Mouse (Mus musculus) retina, embryonic 14.5 days (tissue): ENCODE results near the gene Fam217b.
A peak's percentile ranks its signal among the peaks of the same experiment; 100 is the strongest.

Source experiments
- DNase-seq: peaks from one replicate; pipeline ENCODE4 v3.0.0-alpha.2; 2015; ENCODE audit warnings: low spot score

The Fam217b gene

DNA sequence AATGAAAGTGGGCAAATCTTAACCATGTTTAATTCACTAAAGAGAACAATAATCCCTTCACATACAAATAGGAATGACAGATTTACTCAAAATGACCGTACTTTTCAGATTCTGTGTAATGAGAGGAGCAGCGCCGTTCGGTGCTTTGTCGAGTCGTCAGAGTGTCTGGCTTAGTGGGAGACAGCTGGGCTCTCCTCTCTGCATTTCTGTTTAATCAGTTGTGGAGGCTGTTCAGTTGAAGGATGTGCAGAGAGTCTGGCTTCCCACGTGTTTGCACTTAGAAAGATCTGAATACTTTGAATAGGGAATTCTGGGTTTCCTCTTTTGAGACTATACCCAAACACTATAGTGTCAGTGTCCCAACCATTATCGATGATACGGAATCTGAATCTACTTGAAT lies 23.0 kb downstream of the Fam217b start:
- DNase-seq = no peak

DNA sequence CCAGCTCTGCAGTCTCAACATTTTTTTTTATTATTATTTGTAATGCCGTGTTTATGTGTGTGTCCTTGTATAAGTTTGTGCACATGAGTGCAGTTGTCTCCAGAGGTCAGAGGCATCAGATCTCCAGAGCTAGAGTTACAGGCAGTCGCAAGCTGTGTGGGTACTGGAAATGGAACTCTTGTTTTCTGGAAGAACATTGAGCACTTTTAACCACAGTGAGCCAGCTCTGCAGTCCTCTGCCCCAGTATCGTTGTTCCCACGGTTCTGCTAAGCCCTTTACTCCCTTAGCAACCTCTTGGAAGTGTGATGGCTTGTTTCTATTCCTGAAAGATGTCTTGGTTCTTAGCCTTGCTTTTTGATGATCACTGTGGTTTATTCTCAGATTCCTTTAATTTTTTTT lies 35.1 kb downstream of the Fam217b start:
- no peak for DNase-seq

DNA sequence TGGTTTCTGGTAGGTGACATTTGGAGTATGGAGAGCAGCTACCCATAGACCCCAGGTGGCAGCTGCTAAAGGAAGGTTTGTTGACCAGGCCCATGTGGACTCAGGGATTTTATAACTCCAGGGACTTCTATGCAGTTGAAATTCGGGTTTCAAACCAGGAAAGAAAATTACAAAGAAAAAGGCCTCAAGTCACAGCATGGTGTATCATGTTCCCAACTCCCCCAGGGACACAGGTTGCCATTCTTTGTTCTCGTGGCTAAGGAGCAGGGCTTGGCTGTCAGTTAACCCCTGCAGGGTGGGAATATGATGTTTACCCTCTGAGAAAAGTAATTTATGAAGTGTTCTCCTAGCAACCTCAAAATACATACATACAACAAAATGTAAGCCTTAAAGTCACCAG lies 35.9 kb downstream of the Fam217b start:
- no peak for DNase-seq

DNA sequence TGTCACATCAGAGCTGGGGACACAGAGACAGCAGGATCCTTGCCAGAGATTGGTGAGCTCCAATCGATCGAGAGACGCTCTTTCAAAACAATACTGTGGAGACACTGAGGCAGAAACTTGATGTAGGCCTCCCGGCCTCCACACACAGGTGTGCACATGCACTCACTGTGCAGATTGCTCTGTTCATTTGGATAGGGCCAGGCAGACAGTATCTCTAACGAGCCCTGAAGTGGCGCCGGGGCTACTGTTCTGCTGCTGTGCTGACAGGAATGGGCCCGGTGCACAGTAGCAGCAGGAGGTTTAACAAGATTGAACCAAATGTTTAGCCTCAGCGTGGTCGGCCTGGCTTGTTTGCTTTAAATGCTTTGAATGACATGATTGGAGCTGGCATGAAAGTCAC lies 36.6 kb downstream of the Fam217b start:
- no peak for DNase-seq

DNA sequence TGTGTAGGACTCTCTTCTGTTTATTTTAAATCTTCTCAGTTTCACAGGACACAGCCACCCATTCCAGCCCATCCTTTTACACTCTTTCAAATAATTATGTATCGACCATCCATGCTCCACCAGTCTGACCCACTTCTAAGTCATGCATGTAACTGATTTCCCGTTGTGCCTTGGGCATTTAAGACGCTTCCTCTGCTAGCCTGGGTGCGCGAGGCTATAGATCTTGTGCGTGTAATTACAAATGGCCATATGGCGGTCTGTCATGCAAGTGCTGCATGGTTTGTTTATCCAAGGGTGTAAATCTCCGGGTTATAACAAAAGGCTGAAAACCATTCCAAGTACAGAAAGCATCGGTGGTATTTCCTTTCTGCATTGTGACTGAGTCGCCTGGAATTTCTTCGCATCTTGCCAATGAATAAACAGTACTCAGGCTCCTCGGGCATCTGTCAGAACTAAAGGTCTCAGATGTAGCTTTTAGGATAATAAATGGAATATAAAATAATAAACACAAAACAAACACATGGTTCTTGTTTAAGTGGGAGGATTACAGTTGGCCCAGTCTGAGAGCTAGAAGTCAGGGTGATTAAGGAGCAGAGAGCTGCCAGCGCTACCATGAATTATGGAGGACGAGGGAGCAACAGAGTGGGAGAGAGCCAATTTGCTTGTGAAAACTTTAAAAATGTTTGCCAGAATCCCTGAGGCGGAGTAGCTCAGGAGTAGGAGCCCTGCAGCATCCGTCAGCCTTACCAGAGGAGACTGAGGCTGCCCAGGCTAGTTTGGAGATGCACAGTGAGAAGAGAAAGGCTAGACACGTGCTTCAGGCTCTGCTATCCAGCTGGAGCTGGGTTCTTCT lies 40.6 kb downstream of the Fam217b start:
- DNase-seq = peak; percentile 55

DNA sequence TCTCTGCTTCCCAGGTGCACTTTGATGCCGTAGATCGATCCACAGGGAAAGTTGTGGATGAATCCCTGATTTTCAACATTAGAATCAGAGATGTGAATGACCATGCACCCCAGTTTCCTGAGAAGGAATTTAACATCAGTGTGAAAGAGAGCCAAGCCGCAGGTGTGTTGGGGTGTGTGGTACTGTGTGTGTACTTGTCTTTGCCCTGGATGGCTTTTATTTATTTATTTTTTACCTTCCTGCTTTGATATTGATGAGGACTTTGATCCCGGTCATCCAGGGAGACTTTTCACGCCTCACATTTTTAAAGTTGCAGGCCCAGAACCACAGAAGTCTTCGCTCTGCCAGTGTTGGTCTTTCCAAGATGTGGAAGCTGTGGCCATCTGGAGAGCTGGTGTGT lies 43.1 kb downstream of the Fam217b start:
- DNase-seq = no peak

DNA sequence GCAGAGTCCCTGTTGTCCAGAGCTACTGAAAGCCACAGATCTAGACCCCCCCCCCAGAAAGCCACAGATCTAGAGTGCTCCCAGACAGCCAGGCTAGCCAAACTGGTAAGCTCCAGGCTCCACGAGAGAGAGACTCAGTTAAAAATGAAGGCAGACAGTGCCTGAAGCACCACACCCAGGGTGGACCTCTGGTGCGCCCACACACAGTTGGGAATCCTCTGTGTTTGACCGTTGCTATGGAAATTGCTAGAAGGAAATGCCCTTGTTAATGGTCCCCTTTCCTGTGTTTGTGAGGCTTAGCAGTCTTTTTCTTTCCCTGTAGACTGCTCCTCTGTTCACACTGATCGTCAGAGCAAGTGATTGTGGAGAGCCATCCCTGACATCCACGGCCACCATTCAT lies 46.0 kb downstream of the Fam217b start:
- DNase-seq = no peak

DNA sequence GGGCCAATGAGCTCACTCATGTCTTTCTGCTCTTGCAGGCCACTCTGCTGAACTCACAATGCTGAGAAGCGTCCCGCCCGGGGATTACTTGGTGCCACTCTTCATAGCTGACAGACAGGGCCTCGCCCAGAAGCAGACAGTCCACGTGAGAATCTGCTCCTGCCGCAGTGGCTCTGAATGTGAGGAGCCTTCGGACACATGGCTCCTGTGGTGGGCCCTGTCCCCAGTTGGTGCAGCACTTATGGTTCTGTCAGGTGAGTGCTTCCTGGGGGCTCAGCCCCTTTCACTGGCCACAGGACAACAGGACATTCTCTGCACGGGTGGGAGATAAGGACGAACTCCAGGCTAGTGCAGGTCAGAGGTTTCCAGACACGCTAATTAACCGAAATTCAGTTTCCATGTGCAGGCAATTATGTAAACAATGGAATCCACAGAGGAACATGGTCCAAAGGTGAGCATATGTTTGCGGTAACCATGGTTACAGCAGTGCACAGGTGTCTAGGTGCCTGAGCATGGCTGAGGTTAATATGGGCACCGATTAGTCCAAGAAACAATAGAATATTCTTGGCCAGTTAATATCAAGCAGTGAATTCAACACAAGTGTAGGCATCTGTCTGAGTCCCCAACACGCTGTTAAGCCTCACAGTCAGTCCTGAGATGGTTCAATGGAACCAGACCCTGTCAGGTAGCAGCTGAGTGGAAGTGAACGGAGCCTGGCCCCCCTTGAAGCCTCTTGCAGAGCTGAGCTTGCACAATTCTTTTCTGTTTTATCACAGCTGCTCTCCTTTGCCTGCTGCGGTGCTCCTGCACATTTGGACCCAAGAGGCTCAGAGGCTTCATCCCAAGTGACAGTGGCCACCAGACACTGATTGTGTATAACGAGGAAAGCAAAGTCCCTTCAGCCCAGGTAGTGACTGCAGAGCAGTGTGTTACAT lies 57.5 kb downstream of the Fam217b start:
- DNase-seq = no peak

DNA sequence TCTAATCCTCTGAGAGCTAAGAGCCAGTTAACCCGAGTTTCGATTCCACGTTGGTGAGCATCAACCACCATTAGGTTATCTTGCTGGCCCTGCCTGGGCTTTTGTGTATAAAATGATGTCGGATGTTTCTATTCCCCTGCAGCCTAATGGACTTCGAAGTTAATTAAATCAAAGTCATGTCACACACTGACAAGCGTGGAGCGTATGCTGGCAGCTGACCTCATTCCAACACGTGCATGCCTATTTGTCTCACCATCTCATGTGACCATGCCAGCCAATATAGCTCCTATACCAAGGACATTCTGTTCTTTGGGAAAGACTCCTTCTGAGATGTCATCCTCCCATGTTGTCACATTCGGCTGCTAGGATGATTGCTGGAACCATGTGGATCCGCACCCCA lies 59.6 kb downstream of the Fam217b start:
- peak; percentile 38 for DNase-seq
